Mouse (Mus musculus) forebrain, embryonic 14.5 days (tissue): ENCODE measurements around the gene Sult6b2. TPM values are rescaled to one million over a fixed set of nuclear protein-coding genes. Genes with fewer than 3 reads are reported as not detected.

Experiments
- ATAC-seq: fragments of 200-750 bp; cut with Nextera tagmentation; 2 replicates; pipeline ENCODE4 v1.8.0; 2017; ENCODE audit warnings: mild to moderate bottlenecking, moderate library complexity
- DNase-seq: peaks from one replicate; pipeline ENCODE4 v3.0.0-alpha.2; 2015; ENCODE audit warnings: low spot score
- H3K27ac ChIP-seq: fragments of 300-500 bp; sonication (generic); 2 replicates; pipeline ENCODE4 v1.5.1; 2014; ENCODE audit warnings: low read depth, mild to moderate bottlenecking, control low read depth, low read length, moderate library complexity
- H3K27me3 ChIP-seq: fragments of 300-500 bp; sonication (generic); replicated peaks from 2 replicates; pipeline ENCODE4 v1.6.1; 2014; ENCODE audit warnings: low read length, control low read depth, mixed read lengths; ENCODE audit not compliant: control insufficient read depth, insufficient read depth
- H3K36me3 ChIP-seq: fragments of 300-500 bp; sonication (generic); 2 replicates; pipeline ENCODE4 v1.6.1; 2014; ENCODE audit warnings: low read length, control low read depth; ENCODE audit not compliant: control insufficient read depth, insufficient read depth
- H3K4me1 ChIP-seq: fragments of 300-500 bp; sonication (generic); 2 replicates; pipeline ENCODE4 v1.6.1; 2014; ENCODE audit warnings: antibody characterized with exemption, low read length, control low read depth; ENCODE audit not compliant: control insufficient read depth, insufficient read depth
- H3K4me2 ChIP-seq: fragments of 300-500 bp; sonication (generic); 2 replicates; pipeline ENCODE4 v1.6.1; 2014; ENCODE audit warnings: mild to moderate bottlenecking, control low read depth, low read length
- H3K4me3 ChIP-seq: fragments of 300-500 bp; sonication (generic); 2 replicates; pipeline ENCODE4 v1.5.1; 2014; ENCODE audit warnings: low read depth, low read length, control low read depth
- H3K9ac ChIP-seq: fragments of 300-500 bp; sonication (generic); 2 replicates; pipeline ENCODE4 v1.6.1; 2014; ENCODE audit warnings: mild to moderate bottlenecking, low read length, control low read depth, moderate library complexity
- H3K9me3 ChIP-seq: fragments of 300-500 bp; sonication (generic); replicated peaks from 2 replicates; pipeline ENCODE4 v1.6.1; 2016; ENCODE audit warnings: low read length, control low read depth, mixed read lengths; ENCODE audit not compliant: control insufficient read depth
- WGBS: fragments of 180-500 bp; shearing (Covaris S2); extraction: QIAGEN DNeasy Blood & Tissue Kit; methylation state at CpG from one replicate; pipeline ENCODE4 v1.1.7; 2014; 5-methylcytosine and 5-hydroxymethylcytosine counted together
- polyA plus RNA-seq: library from polyadenylated mRNA; unstranded; fragments of >200 nt; fragmentation: Nextera tagmentation; extraction: Ambion mirVana; gene quantifications from 2 replicates; pipeline ENCODE4 v1.2.1, GENCODE M21; 2014

The Sult6b2 gene
- polyA plus RNA-seq, 1 experiment from 2014 or later = 0.18 TPM

- no peak overlapping the region for H3K9ac ChIP-seq
- no peaks in the 10 kb centered on the region for H3K27me3 ChIP-seq
- peak; percentile 46 for DNase-seq
Observed at GRCm38 (mm10) chr6:142815513-142815912, 11.2 kb upstream of the Sult6b2 start.

DNA sequence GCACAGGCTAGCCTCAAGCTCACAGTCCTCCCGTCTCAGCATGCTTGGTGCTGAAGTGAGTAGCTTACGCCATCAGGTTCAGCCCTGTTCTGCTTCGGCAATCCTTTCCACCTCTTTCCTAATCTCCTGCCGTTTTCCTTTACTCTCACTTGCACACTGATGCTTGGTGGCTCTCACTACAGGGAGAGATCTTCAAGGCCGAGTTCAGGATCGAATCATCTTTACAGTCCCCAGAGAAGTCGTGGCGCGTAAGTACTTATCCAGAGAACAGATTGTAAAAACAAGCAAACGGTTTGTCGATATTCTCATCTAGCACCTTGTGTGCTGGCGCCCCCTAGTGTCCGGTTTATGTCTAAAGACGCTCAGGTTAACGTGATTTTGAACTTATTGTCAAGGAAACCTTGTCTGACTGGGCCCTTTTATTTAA, 10.2 kb upstream of the Sult6b2 start:
- H3K4me2 ChIP-seq = peak overlapping the region; percentile 53

More at GRCm38 (mm10) chr6:142815513-142815912, 11.2 kb upstream of the Sult6b2 start:
- Histone ChIP-seq H3K4me2 (no peak overlapping the region), H3K9me3 (no peaks in the 10 kb centered on the region), H3K4me1 (no peaks in the 10 kb centered on the region), H3K27ac (no peak overlapping the region), H3K36me3 (no peaks in the 10 kb centered on the region), H3K4me3 (no peak overlapping the region)
- ATAC-seq = peak; percentile 60
- 74% methylated on average over 3 of the region's 3 CpGs for WGBS

GRCm38 (mm10) chr6:142814011-142814410, 9.7 kb upstream of the Sult6b2 start:
- 54% methylated on average over 10 of the region's 10 CpGs for WGBS
- Histone ChIP-seq H3K9ac (no peak overlapping the region; the same call in 1 of the 2 replicates), H3K9me3 (no peaks in the 10 kb centered on the region), H3K4me3 (no peak overlapping the region), H3K27me3 (no peaks in the 10 kb centered on the region), H3K27ac (no peak overlapping the region), H3K4me2 (peak overlapping the region; percentile 53), H3K36me3 (no peaks in the 10 kb centered on the region), H3K4me1 (no peaks in the 10 kb centered on the region)
- ATAC-seq (peak; percentile 24; the same call in 1 of the 2 replicates), DNase-seq (no peak)

More for the DNA sequence above, 10.2 kb upstream of the Sult6b2 start:
- ATAC-seq = peak; percentile 66
- no peaks in the 10 kb centered on the region for H3K9me3 ChIP-seq
- no peaks in the 10 kb centered on the region for H3K4me1 ChIP-seq
- H3K27me3 ChIP-seq = no peaks in the 10 kb centered on the region
- peak overlapping the region; percentile 19; the same call in 1 of the 2 replicates for H3K4me3 ChIP-seq
- peak overlapping the region; percentile 51 for H3K9ac ChIP-seq
- no peak overlapping the region for H3K27ac ChIP-seq
- H3K36me3 ChIP-seq = no peaks in the 10 kb centered on the region
- 5% methylated on average over 15 of the region's 15 CpGs for WGBS
- peak; percentile 97 for DNase-seq

DNA sequence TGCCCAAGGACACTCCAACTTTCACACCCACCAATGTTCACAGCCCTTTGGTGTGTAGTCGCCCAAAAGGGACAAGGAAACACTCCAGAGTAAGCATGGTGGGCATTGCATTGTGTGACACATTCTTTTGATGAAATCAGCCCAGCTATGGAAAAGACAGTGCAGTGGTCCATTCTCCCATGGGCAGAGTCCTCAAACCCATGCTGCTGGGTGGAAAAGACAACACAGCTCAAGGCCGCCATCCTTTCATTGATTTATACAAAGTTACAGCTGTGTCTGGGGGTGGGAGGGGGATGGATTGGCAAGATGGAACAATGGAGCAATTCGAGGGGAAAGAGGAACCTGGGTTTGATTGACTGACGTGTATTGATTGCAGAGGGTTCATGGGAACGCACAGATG, 8.7 kb upstream of the Sult6b2 start:
- no peak for ATAC-seq
- WGBS = 39% methylated on average over 5 of the region's 5 CpGs

GRCm38 (mm10) chr6:142810239-142810638, 5.9 kb upstream of the Sult6b2 start:
- no peak for DNase-seq
- Histone ChIP-seq H3K9me3 (no peaks in the 10 kb centered on the region), H3K27me3 (no peaks in the 10 kb centered on the region), H3K4me3 (no peak overlapping the region), H3K36me3 (no peaks in the 10 kb centered on the region), H3K9ac (no peak overlapping the region), H3K27ac (no peak overlapping the region), H3K4me1 (no peaks in the 10 kb centered on the region), H3K4me2 (no peak overlapping the region)
- whole genome bisulfite sequencing = 74% methylated on average over 6 of the region's 6 CpGs
- no peak for ATAC-seq

More for the DNA sequence above, 8.7 kb upstream of the Sult6b2 start:
- no peaks in the 10 kb centered on the region for H3K36me3 ChIP-seq
- no peaks in the 10 kb centered on the region for H3K4me1 ChIP-seq
- H3K4me2 ChIP-seq = no peak overlapping the region
- H3K9me3 ChIP-seq = no peaks in the 10 kb centered on the region
- H3K27ac ChIP-seq = no peak overlapping the region
- no peak overlapping the region for H3K4me3 ChIP-seq
- H3K27me3 ChIP-seq = no peaks in the 10 kb centered on the region
- H3K9ac ChIP-seq = no peak overlapping the region
- no peak for DNase-seq

DNA sequence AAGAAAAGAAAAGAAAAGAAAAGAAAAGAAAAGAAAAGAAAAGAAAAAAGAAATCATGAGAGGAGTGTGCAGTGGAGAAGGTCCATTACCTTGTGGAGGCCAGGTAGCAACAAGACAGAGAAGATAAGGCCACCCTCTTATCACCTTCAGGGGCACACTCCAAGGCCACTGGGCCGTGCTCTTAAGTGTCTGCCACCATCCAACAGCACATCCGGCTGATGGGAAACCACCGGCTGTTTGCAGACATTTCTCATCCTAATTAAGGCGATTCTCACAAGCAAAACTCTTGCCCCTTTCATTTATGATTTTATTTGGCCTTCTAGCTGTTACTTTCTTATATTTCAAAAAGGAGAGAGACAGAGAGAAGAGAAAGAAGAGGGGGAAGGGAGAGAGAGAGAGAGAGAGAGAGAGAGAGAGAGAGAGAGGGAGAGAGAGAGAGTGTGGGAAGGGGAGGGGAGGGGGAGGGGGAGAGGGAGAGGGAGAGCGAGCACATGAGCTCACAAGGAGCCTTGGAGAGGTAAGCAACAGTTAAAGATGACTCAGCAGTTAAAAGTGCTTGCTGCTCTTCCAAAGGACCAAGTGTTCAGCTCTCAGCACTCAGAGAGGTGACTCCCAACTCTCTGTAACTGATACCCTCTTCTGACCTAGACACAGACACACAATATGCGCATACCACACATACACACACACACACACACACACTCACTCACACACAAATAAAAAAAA, 5.2 kb upstream of the Sult6b2 start:
- ATAC-seq (no peak), DNase-seq (peak; percentile 21)
- Histone ChIP-seq H3K36me3 (no peaks in the 10 kb centered on the region), H3K27me3 (no peaks in the 10 kb centered on the region), H3K4me3 (no peak overlapping the region), H3K4me2 (no peak overlapping the region), H3K4me1 (no peaks in the 10 kb centered on the region), H3K9me3 (no peaks in the 10 kb centered on the region), H3K9ac (no peak overlapping the region), H3K27ac (no peak overlapping the region)
- WGBS = 51% methylated on average over 6 of the region's 6 CpGs

DNA sequence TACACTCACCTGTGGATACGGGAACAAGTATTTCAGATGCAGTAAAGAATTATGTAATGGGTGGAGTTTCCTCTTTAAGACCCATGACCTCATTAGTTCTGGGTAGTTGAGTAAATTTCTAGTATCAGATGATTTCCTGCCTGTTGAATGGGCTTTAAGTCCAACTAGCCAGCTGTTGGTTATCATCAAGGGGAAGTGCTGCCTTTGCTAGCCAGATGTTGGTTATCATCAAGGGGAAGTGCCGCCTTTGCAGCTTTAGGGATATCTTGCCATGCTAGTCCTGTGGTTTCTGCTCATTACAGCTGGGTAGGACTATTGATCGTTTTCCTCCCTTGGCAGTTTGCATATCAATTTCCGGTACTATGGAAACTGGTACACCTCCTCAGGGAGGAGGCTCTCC, 2.0 kb upstream of the Sult6b2 start:
- Histone ChIP-seq H3K4me3 (no peak overlapping the region), H3K9ac (no peak overlapping the region), H3K27ac (no peak overlapping the region), H3K9me3 (no peaks in the 10 kb centered on the region), H3K36me3 (no peaks in the 10 kb centered on the region), H3K4me1 (no peaks in the 10 kb centered on the region), H3K4me2 (no peak overlapping the region), H3K27me3 (no peaks in the 10 kb centered on the region)
- ATAC-seq (no peak), DNase-seq (no peak)
- WGBS = 94% methylated on average over 4 of the region's 4 CpGs

- 72% methylated on average over 11 of the region's 11 CpGs for WGBS
- Histone ChIP-seq H3K36me3 (no peaks in the 10 kb centered on the region), H3K9me3 (no peaks in the 10 kb centered on the region), H3K4me1 (no peaks in the 10 kb centered on the region), H3K27ac (no peak overlapping the region), H3K27me3 (no peaks in the 10 kb centered on the region), H3K4me2 (no peak overlapping the region), H3K9ac (no peak overlapping the region), H3K4me3 (no peak overlapping the region)
- DNase-seq (no peak), ATAC-seq (no peak)
Observed at GRCm38 (mm10) chr6:142802617-142803525, 1.4 kb downstream of the Sult6b2 start.
